Mouse (Mus musculus): ENCODE results near the gene Ppm1l. TPM values are rescaled to one million over a fixed set of nuclear protein-coding genes. Genes with fewer than 3 reads are reported as not detected.

The Ppm1l gene
- total and polyA plus RNA-seq, 2 experiments from 2014 or later = 20.1 to 31.8 TPM

GRCm38 (mm10) chr3:69341514-69341913, 24.9 kb downstream of the Ppm1l start:
- WGBS = 80% methylated on average over 8 of the region's 8 CpGs
- no peaks in the 10 kb centered on the region for H3K27me3 ChIP-seq (ENCODE audit: insufficient read depth, low read length)
- no peaks in the 10 kb centered on the region for H3K36me3 ChIP-seq (ENCODE audit: insufficient read depth, low read length)
- no peak overlapping the region for H3K4me3 ChIP-seq (ENCODE audit: low read depth, low read length)
- H3K4me1 ChIP-seq (ENCODE audit: insufficient read depth, low read length) = no peaks in the 10 kb centered on the region
- H3K4me2 ChIP-seq (ENCODE audit: low read depth, low read length, poor library complexity, severe bottlenecking) = no peak overlapping the region
- TF ChIP-seq CTCF (IDR thresholded peaks at IDR 0.05) = no peak
- DNase-seq (ENCODE audit: low spot score) (no peak), ATAC-seq (ENCODE audit: low FRiP score) (no peak)
- H3K27ac ChIP-seq (ENCODE audit: low read depth, low read length) = no peak overlapping the region
- no peak overlapping the region for H3K9ac ChIP-seq (replicated peaks; ENCODE audit: low read length, poor library complexity, severe bottlenecking)
- no peaks in the 10 kb centered on the region for H3K9me3 ChIP-seq (ENCODE audit: low read length)

- no peak for TF ChIP-seq CTCF (IDR thresholded peaks at IDR 0.05)
- no peak for ATAC-seq (ENCODE audit: low FRiP score)
- 84% methylated on average over 8 of the region's 8 CpGs for WGBS
Observed at GRCm38 (mm10) chr3:69342247-69342921, 25.7 kb downstream of the Ppm1l start.

GRCm38 (mm10) chr3:69343124-69343523, 26.5 kb downstream of the Ppm1l start:
- Histone ChIP-seq H3K9me3 (ENCODE audit: low read length) (no peaks in the 10 kb centered on the region), H3K36me3 (ENCODE audit: insufficient read depth, low read length) (no peaks in the 10 kb centered on the region), H3K4me2 (ENCODE audit: low read depth, low read length, poor library complexity, severe bottlenecking) (no peak overlapping the region), H3K4me1 (ENCODE audit: insufficient read depth, low read length) (no peaks in the 10 kb centered on the region), H3K4me3 (ENCODE audit: low read depth, low read length) (no peak overlapping the region), H3K27ac (ENCODE audit: low read depth, low read length) (no peak overlapping the region), H3K9ac (replicated peaks; ENCODE audit: low read length, poor library complexity, severe bottlenecking) (no peak overlapping the region), H3K27me3 (ENCODE audit: insufficient read depth, low read length) (no peaks in the 10 kb centered on the region)
- 84% methylated on average over 10 of the region's 10 CpGs for WGBS
- no peak for TF ChIP-seq CTCF (IDR thresholded peaks at IDR 0.05)
- ATAC-seq (ENCODE audit: low FRiP score) = no peak
- DNase-seq (ENCODE audit: low spot score) = no peak

More at GRCm38 (mm10) chr3:69342247-69342921, 25.7 kb downstream of the Ppm1l start:
- Histone ChIP-seq H3K36me3 (ENCODE audit: insufficient read depth, low read length) (no peaks in the 10 kb centered on the region), H3K4me1 (ENCODE audit: insufficient read depth, low read length) (no peaks in the 10 kb centered on the region), H3K27me3 (ENCODE audit: insufficient read depth, low read length) (no peaks in the 10 kb centered on the region), H3K4me3 (ENCODE audit: low read depth, low read length) (no peak overlapping the region), H3K9me3 (ENCODE audit: low read length) (no peaks in the 10 kb centered on the region), H3K27ac (ENCODE audit: low read depth, low read length) (no peak overlapping the region), H3K4me2 (ENCODE audit: low read depth, low read length, poor library complexity, severe bottlenecking) (no peak overlapping the region), H3K9ac (replicated peaks; ENCODE audit: low read length, poor library complexity, severe bottlenecking) (no peak overlapping the region)
- DNase-seq (ENCODE audit: low spot score) = no peak

GRCm38 (mm10) chr3:69346514-69346913, 29.9 kb downstream of the Ppm1l start:
- Histone ChIP-seq H3K27me3 (ENCODE audit: insufficient read depth, low read length) (no peaks in the 10 kb centered on the region), H3K4me3 (ENCODE audit: low read depth, low read length) (no peak overlapping the region), H3K4me1 (ENCODE audit: insufficient read depth, low read length) (no peaks in the 10 kb centered on the region), H3K36me3 (ENCODE audit: insufficient read depth, low read length) (no peaks in the 10 kb centered on the region), H3K9me3 (ENCODE audit: low read length) (no peaks in the 10 kb centered on the region), H3K27ac (ENCODE audit: low read depth, low read length) (no peak overlapping the region), H3K4me2 (ENCODE audit: low read depth, low read length, poor library complexity, severe bottlenecking) (no peak overlapping the region), H3K9ac (replicated peaks; ENCODE audit: low read length, poor library complexity, severe bottlenecking) (no peak overlapping the region)
- 86% methylated on average over 4 of the region's 4 CpGs for WGBS
- DNase-seq (ENCODE audit: low spot score) (no peak), ATAC-seq (ENCODE audit: low FRiP score) (no peak)
- TF ChIP-seq CTCF (IDR thresholded peaks at IDR 0.05) = no peak

- Histone ChIP-seq H3K4me2 (ENCODE audit: low read depth, low read length, poor library complexity, severe bottlenecking) (no peak overlapping the region), H3K9ac (replicated peaks; ENCODE audit: low read length, poor library complexity, severe bottlenecking) (no peak overlapping the region), H3K36me3 (ENCODE audit: insufficient read depth, low read length) (no peaks in the 10 kb centered on the region), H3K4me1 (ENCODE audit: insufficient read depth, low read length) (no peaks in the 10 kb centered on the region), H3K9me3 (ENCODE audit: low read length) (no peaks in the 10 kb centered on the region), H3K27ac (ENCODE audit: low read depth, low read length) (no peak overlapping the region), H3K4me3 (ENCODE audit: low read depth, low read length) (no peak overlapping the region), H3K27me3 (ENCODE audit: insufficient read depth, low read length) (no peaks in the 10 kb centered on the region)
- peak; percentile 20 for DNase-seq (ENCODE audit: low spot score)
- WGBS = 84% methylated on average over 11 of the region's 11 CpGs
- TF ChIP-seq CTCF (IDR thresholded peaks at IDR 0.05) = peak; percentile 58
- no peak for ATAC-seq (ENCODE audit: low FRiP score)
Observed at GRCm38 (mm10) chr3:69348197-69348920, 31.7 kb downstream of the Ppm1l start.

- Histone ChIP-seq H3K27me3 (ENCODE audit: insufficient read depth, low read length) (no peaks in the 10 kb centered on the region), H3K4me2 (ENCODE audit: low read depth, low read length, poor library complexity, severe bottlenecking) (no peak overlapping the region), H3K9me3 (ENCODE audit: low read length) (no peaks in the 10 kb centered on the region), H3K4me3 (ENCODE audit: low read depth, low read length) (no peak overlapping the region), H3K27ac (ENCODE audit: low read depth, low read length) (no peak overlapping the region), H3K4me1 (ENCODE audit: insufficient read depth, low read length) (no peaks in the 10 kb centered on the region), H3K9ac (replicated peaks; ENCODE audit: low read length, poor library complexity, severe bottlenecking) (no peak overlapping the region), H3K36me3 (ENCODE audit: insufficient read depth, low read length) (no peaks in the 10 kb centered on the region)
- DNase-seq (ENCODE audit: low spot score) (no peak), ATAC-seq (ENCODE audit: low FRiP score) (no peak)
- 88% methylated on average over 4 of the region's 4 CpGs for WGBS
- no peak for TF ChIP-seq CTCF (IDR thresholded peaks at IDR 0.05)
Observed at GRCm38 (mm10) chr3:69348921-69349237, 32.2 kb downstream of the Ppm1l start.
